Mouse (Mus musculus) neural tube, embryonic 10.5 days (tissue): ENCODE measurements around the gene Slc37a1.

ENCODE experiments used
- DNase-seq: peaks from one replicate; pipeline ENCODE4 v3.0.0-alpha.2; 2017; ENCODE audit warnings: low spot score; ENCODE audit errors: extremely low spot score

Slc37a1 gene

GRCm38 (mm10) chr17:31290311-31290710 lies 3.7 kb downstream of the Slc37a1 start:
- DNase-seq = no peak

GRCm38 (mm10) chr17:31290859-31291258 lies 4.3 kb downstream of the Slc37a1 start:
- DNase-seq = no peak

GRCm38 (mm10) chr17:31294363-31295214 lies 8.0 kb downstream of the Slc37a1 start:
- DNase-seq = no peak

- peak; percentile 34 for DNase-seq
Measured at GRCm38 (mm10) chr17:31295215-31295891, 8.8 kb downstream of the Slc37a1 start.

- peak; percentile 77 for DNase-seq
Measured at GRCm38 (mm10) chr17:31295892-31296781, 9.5 kb downstream of the Slc37a1 start.

- no peak for DNase-seq
Measured at GRCm38 (mm10) chr17:31297521-31297939, 10.9 kb downstream of the Slc37a1 start.

- DNase-seq = no peak
Measured at GRCm38 (mm10) chr17:31298419-31299209, 12.0 kb downstream of the Slc37a1 start.

GRCm38 (mm10) chr17:31299981-31300380 lies 13.4 kb downstream of the Slc37a1 start:
- no peak for DNase-seq

GRCm38 (mm10) chr17:31300736-31301135 lies 14.1 kb downstream of the Slc37a1 start:
- DNase-seq = no peak

- DNase-seq = no peak
Measured at GRCm38 (mm10) chr17:31303401-31303800, 16.8 kb downstream of the Slc37a1 start.

GRCm38 (mm10) chr17:31304895-31305775 lies 18.5 kb downstream of the Slc37a1 start:
- DNase-seq = no peak

GRCm38 (mm10) chr17:31305776-31306120 lies 19.2 kb downstream of the Slc37a1 start:
- DNase-seq = no peak

GRCm38 (mm10) chr17:31307756-31308155 lies 21.2 kb downstream of the Slc37a1 start:
- no peak for DNase-seq

- DNase-seq = no peak
Measured at GRCm38 (mm10) chr17:31308291-31308816, 21.8 kb downstream of the Slc37a1 start.

GRCm38 (mm10) chr17:31309281-31309793 lies 22.7 kb downstream of the Slc37a1 start:
- DNase-seq = peak; percentile 50

GRCm38 (mm10) chr17:31311047-31311446 lies 24.5 kb downstream of the Slc37a1 start:
- DNase-seq = no peak

GRCm38 (mm10) chr17:31312648-31313047 lies 26.1 kb downstream of the Slc37a1 start:
- DNase-seq = no peak

GRCm38 (mm10) chr17:31315046-31315792 lies 28.6 kb downstream of the Slc37a1 start:
- DNase-seq = no peak

GRCm38 (mm10) chr17:31315993-31316392 lies 29.4 kb downstream of the Slc37a1 start:
- no peak for DNase-seq
